Mouse (Mus musculus) G1E (cell line): ENCODE data around the gene Afmid.

Experiments used
- CTCF ChIP-seq: IDR thresholded peaks from 2 replicates; pipeline ENCODE4 v1.5.1; 2012; ENCODE audit warnings: low read depth, low read length, inconsistent platforms, mixed read lengths
- GATA1 ChIP-seq: IDR thresholded peaks from 2 replicates; pipeline ENCODE4 v1.6.1; 2012; ENCODE audit warnings: borderline replicate concordance, low read length, inconsistent platforms, mixed read lengths
- GATA2 ChIP-seq: IDR thresholded peaks from 2 replicates; pipeline ENCODE4 v1.6.1; 2012; ENCODE audit warnings: low read depth, low read length, inconsistent platforms, borderline replicate concordance
- TAL1 ChIP-seq: conservative IDR thresholded peaks from 2 replicates; pipeline ENCODE4 v1.6.1; 2012; ENCODE audit warnings: low read depth, low read length, inconsistent platforms, mixed read lengths

- no peak for TF ChIP-seq CTCF
- TF ChIP-seq GATA2 = no peak
- no peak for TF ChIP-seq TAL1
- no peak for TF ChIP-seq GATA1
Measured at GRCm38 (mm10) chr11:117779434-117780198, 46.1 kb upstream of the Afmid start.
